Mouse (Mus musculus): ENCODE results near the gene Olfr1199.

The Olfr1199 gene

GRCm38 (mm10) chr2:88760369-88760768, at the start of gene Olfr1199:
TSS of gene Olfr1199 (minus strand) at chr2:88760469.
- no peak for DNase-seq (ENCODE audit: low spot score in 2 of 2)

- no peak for DNase-seq (ENCODE audit: low spot score in 2 of 2)
Measured at GRCm38 (mm10) chr2:88792736-88793135, 32.5 kb upstream of the Olfr1199 start, which contains the start of gene Olfr1201. TSS of gene Olfr1201 (plus strand) at chr2:88793036.

GRCm38 (mm10) chr2:88770388-88770787, 10.1 kb upstream of the Olfr1199 start, which contains the start of gene Olfr1200:
TSS of gene Olfr1200 (minus strand) at chr2:88770488.
- no peak for DNase-seq (ENCODE audit: low spot score in 2 of 2)

- DNase-seq (ENCODE audit: low spot score in 2 of 2) = no peak
Measured at GRCm38 (mm10) chr2:88751270-88751669, 9.0 kb downstream of the Olfr1199 start, which contains the start of gene Olfr1198. TSS of gene Olfr1198 (minus strand) at chr2:88751370.

GRCm38 (mm10) chr2:88743379-88743778, 16.9 kb downstream of the Olfr1199 start:
- no peak for DNase-seq (ENCODE audit: low spot score in 2 of 2)

GRCm38 (mm10) chr2:88732266-88732665, 28.0 kb downstream of the Olfr1199 start, which contains the start of gene Olfr1197:
TSS of gene Olfr1197 (minus strand) at chr2:88732366.
- no peak for DNase-seq (ENCODE audit: low spot score in 2 of 2)

GRCm38 (mm10) chr2:88704497-88704896, 55.8 kb downstream of the Olfr1199 start, which contains the start of gene Olfr1196:
TSS of gene Olfr1196 (minus strand) at chr2:88704597.
- DNase-seq (ENCODE audit: low spot score in 2 of 2) = no peak

All from spleen, postnatal 10 days (tissue).